Mouse (Mus musculus): ENCODE data around the gene Kntc1. TPM values are rescaled to one million over a fixed set of nuclear protein-coding genes. Genes with fewer than 3 reads are reported as not detected.
"Not testable (repeated sequence)": the region's sequence is repeated elsewhere in the genome, so short reads cannot be mapped to it uniquely, and the experiment has no call there.

The Kntc1 gene
- polyA plus RNA-seq, 1 experiment from 2014 or later: 16.4 TPM

- H3K4me2 ChIP-seq (ENCODE audit: low read depth, low read length): no peak overlapping the region
- no peak overlapping the region for H3K4me3 ChIP-seq (ENCODE audit: low read length)
- WGBS: 93% methylated on average over 2 of the region's 2 CpGs
- no peaks in the 10 kb centered on the region for H3K27me3 ChIP-seq (ENCODE audit: control insufficient read depth, insufficient read depth, low read length)
- no peaks in the 10 kb centered on the region for H3K9me3 ChIP-seq (replicated peaks; ENCODE audit: control insufficient read depth, low read length)
- no peak overlapping the region for H3K9ac ChIP-seq (ENCODE audit: low read length)
- H3K27ac ChIP-seq (ENCODE audit: low read length): no peak overlapping the region
- no peak for ATAC-seq (replicated peaks; ENCODE audit: extremely low read depth, insufficient read depth, low FRiP score)
- peaks cover 54% of the 10 kb centered on the region for H3K36me3 ChIP-seq (ENCODE audit: control insufficient read depth, insufficient read depth)
- no peaks in the 10 kb centered on the region for H3K4me1 ChIP-seq (ENCODE audit: control insufficient read depth, insufficient read depth, low read length)
Measured at GRCm38 (mm10) chr5:123730981-123731380, 18.5 kb upstream of the Kntc1 start.

GRCm38 (mm10) chr5:123744358-123744757, 5.2 kb upstream of the Kntc1 start:
- H3K4me1 ChIP-seq (ENCODE audit: control insufficient read depth, insufficient read depth, low read length): peaks cover 24% of the 10 kb centered on the region

DNA sequence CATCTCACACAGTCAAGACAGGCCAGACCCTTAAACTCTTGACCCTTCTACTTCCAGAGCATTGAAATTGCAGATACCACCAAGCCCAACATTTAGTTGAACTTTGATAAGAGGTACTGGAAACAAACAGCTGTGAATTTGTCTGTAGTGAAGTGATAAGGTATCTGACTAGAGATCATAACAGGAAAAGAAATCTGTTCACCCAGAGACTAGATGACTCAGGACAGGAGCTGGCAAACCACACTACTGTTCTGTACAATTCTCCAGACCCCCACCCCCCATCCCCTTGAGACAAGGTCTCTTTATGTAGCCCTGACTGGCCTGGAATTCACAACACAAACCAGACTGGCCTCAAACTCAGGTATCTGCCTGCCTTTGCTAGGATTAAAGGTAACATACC, 3.3 kb upstream of the Kntc1 start:
- no peak for ATAC-seq (replicated peaks; ENCODE audit: extremely low read depth, insufficient read depth, low FRiP score)
- Histone ChIP-seq H3K27ac (ENCODE audit: low read length) (no peak overlapping the region), H3K9ac (ENCODE audit: low read length) (peak overlapping the region; percentile 46; the same call in 1 of the 2 replicates), H3K9me3 (replicated peaks; ENCODE audit: control insufficient read depth, low read length) (no peaks in the 10 kb centered on the region), H3K4me3 (ENCODE audit: low read length) (peak overlapping the region; percentile 12), H3K27me3 (ENCODE audit: control insufficient read depth, insufficient read depth, low read length) (no peaks in the 10 kb centered on the region), H3K36me3 (ENCODE audit: control insufficient read depth, insufficient read depth) (peaks cover 23% of the 10 kb centered on the region), H3K4me2 (ENCODE audit: low read depth, low read length) (peak overlapping the region; percentile 93), H3K4me1 (ENCODE audit: control insufficient read depth, insufficient read depth, low read length) (peaks cover 34% of the 10 kb centered on the region)

More at GRCm38 (mm10) chr5:123744358-123744757, 5.2 kb upstream of the Kntc1 start:
- no peak for ATAC-seq (replicated peaks; ENCODE audit: extremely low read depth, insufficient read depth, low FRiP score)
- no peaks in the 10 kb centered on the region for H3K9me3 ChIP-seq (replicated peaks; ENCODE audit: control insufficient read depth, low read length)
- WGBS: 85% methylated on average over 2 of the region's 2 CpGs
- no peak overlapping the region; the same call in 1 of the 2 replicates for H3K9ac ChIP-seq (ENCODE audit: low read length)
- no peak overlapping the region for H3K4me2 ChIP-seq (ENCODE audit: low read depth, low read length)
- H3K27me3 ChIP-seq (ENCODE audit: control insufficient read depth, insufficient read depth, low read length): no peaks in the 10 kb centered on the region
- no peak overlapping the region for H3K4me3 ChIP-seq (ENCODE audit: low read length)
- no peak overlapping the region for H3K27ac ChIP-seq (ENCODE audit: low read length)
- peaks cover 31% of the 10 kb centered on the region for H3K36me3 ChIP-seq (ENCODE audit: control insufficient read depth, insufficient read depth)

GRCm38 (mm10) chr5:123747604-123748003, 1.9 kb upstream of the Kntc1 start:
- H3K4me1 ChIP-seq (ENCODE audit: control insufficient read depth, insufficient read depth, low read length): peaks cover 34% of the 10 kb centered on the region
- no peaks in the 10 kb centered on the region for H3K9me3 ChIP-seq (replicated peaks; ENCODE audit: control insufficient read depth, low read length)
- H3K27me3 ChIP-seq (ENCODE audit: control insufficient read depth, insufficient read depth, low read length): no peaks in the 10 kb centered on the region
- H3K4me2 ChIP-seq (ENCODE audit: low read depth, low read length): peak overlapping the region; percentile 93
- WGBS: 18% methylated on average over 7 of the region's 7 CpGs
- no peak for ATAC-seq (replicated peaks; ENCODE audit: extremely low read depth, insufficient read depth, low FRiP score)
- H3K36me3 ChIP-seq (ENCODE audit: control insufficient read depth, insufficient read depth): peaks cover 20% of the 10 kb centered on the region
- H3K9ac ChIP-seq (ENCODE audit: low read length): peak overlapping the region; percentile 83
- H3K27ac ChIP-seq (ENCODE audit: low read length): no peak overlapping the region
- peak overlapping the region; percentile 62 for H3K4me3 ChIP-seq (ENCODE audit: low read length)

GRCm38 (mm10) chr5:123748339-123749064, 1.0 kb upstream of the Kntc1 start:
- H3K9ac ChIP-seq (ENCODE audit: low read length): peak overlapping the region; percentile 83
- H3K27ac ChIP-seq (ENCODE audit: low read length): peak overlapping the region; percentile 97
- peak overlapping the region; percentile 93 for H3K4me2 ChIP-seq (ENCODE audit: low read depth, low read length)
- H3K27me3 ChIP-seq (ENCODE audit: control insufficient read depth, insufficient read depth, low read length): no peaks in the 10 kb centered on the region
- H3K9me3 ChIP-seq (replicated peaks; ENCODE audit: control insufficient read depth, low read length): no peaks in the 10 kb centered on the region
- H3K4me3 ChIP-seq (ENCODE audit: low read length): peak overlapping the region; percentile 62
- peaks cover 34% of the 10 kb centered on the region for H3K4me1 ChIP-seq (ENCODE audit: control insufficient read depth, insufficient read depth, low read length)
- ATAC-seq (replicated peaks; ENCODE audit: extremely low read depth, insufficient read depth, low FRiP score): 0 out of 2 replicates have a peak, but pooled peaks have one; percentile 2
- under 1% methylated on average over 18 of the region's 18 CpGs for WGBS
- H3K36me3 ChIP-seq (ENCODE audit: control insufficient read depth, insufficient read depth): peaks cover 13% of the 10 kb centered on the region

- no peaks in the 10 kb centered on the region for H3K27me3 ChIP-seq (ENCODE audit: control insufficient read depth, insufficient read depth, low read length)
- H3K4me1 ChIP-seq (ENCODE audit: control insufficient read depth, insufficient read depth, low read length): no peaks in the 10 kb centered on the region
- H3K9me3 ChIP-seq (replicated peaks; ENCODE audit: control insufficient read depth, low read length): no peaks in the 10 kb centered on the region
- H3K27ac ChIP-seq (ENCODE audit: low read length): no peak overlapping the region
- H3K4me2 ChIP-seq (ENCODE audit: low read depth, low read length): no peak overlapping the region
- 86% methylated on average over 11 of the region's 11 CpGs for WGBS
- peaks cover 9% of the 10 kb centered on the region; the same call in 1 of the 2 replicates for H3K36me3 ChIP-seq (ENCODE audit: control insufficient read depth, insufficient read depth)
- no peak overlapping the region for H3K9ac ChIP-seq (ENCODE audit: low read length)
- no peak overlapping the region for H3K4me3 ChIP-seq (ENCODE audit: low read length)
- no peak for ATAC-seq (replicated peaks; ENCODE audit: extremely low read depth, insufficient read depth, low FRiP score)
Measured at GRCm38 (mm10) chr5:123765506-123765905, 16.0 kb downstream of the Kntc1 start.

GRCm38 (mm10) chr5:123766455-123766854, 16.9 kb downstream of the Kntc1 start:
- H3K4me1 ChIP-seq (ENCODE audit: control insufficient read depth, insufficient read depth, low read length); H3K36me3 ChIP-seq (ENCODE audit: control insufficient read depth, insufficient read depth); H3K9me3 ChIP-seq (replicated peaks; ENCODE audit: control insufficient read depth, low read length); H3K9ac ChIP-seq (ENCODE audit: low read length); ATAC-seq (replicated peaks; ENCODE audit: extremely low read depth, insufficient read depth, low FRiP score); H3K4me2 ChIP-seq (ENCODE audit: low read depth, low read length); H3K27me3 ChIP-seq (ENCODE audit: control insufficient read depth, insufficient read depth, low read length); H3K4me3 ChIP-seq (ENCODE audit: low read length); H3K27ac ChIP-seq (ENCODE audit: low read length): not testable (repeated sequence)
- WGBS: 91% methylated on average over 11 of the region's 11 CpGs

GRCm38 (mm10) chr5:123773441-123773840, 23.9 kb downstream of the Kntc1 start:
- no peaks in the 10 kb centered on the region for H3K9me3 ChIP-seq (replicated peaks; ENCODE audit: control insufficient read depth, low read length)
- no peak for ATAC-seq (replicated peaks; ENCODE audit: extremely low read depth, insufficient read depth, low FRiP score)
- 90% methylated on average over 9 of the region's 9 CpGs for WGBS
- no peaks in the 10 kb centered on the region for H3K27me3 ChIP-seq (ENCODE audit: control insufficient read depth, insufficient read depth, low read length)
- no peak overlapping the region for H3K4me2 ChIP-seq (ENCODE audit: low read depth, low read length)
- H3K36me3 ChIP-seq (ENCODE audit: control insufficient read depth, insufficient read depth): peaks cover 22% of the 10 kb centered on the region
- no peak overlapping the region for H3K9ac ChIP-seq (ENCODE audit: low read length)
- H3K4me3 ChIP-seq (ENCODE audit: low read length): no peak overlapping the region
- H3K4me1 ChIP-seq (ENCODE audit: control insufficient read depth, insufficient read depth, low read length): no peaks in the 10 kb centered on the region
- no peak overlapping the region for H3K27ac ChIP-seq (ENCODE audit: low read length)

DNA sequence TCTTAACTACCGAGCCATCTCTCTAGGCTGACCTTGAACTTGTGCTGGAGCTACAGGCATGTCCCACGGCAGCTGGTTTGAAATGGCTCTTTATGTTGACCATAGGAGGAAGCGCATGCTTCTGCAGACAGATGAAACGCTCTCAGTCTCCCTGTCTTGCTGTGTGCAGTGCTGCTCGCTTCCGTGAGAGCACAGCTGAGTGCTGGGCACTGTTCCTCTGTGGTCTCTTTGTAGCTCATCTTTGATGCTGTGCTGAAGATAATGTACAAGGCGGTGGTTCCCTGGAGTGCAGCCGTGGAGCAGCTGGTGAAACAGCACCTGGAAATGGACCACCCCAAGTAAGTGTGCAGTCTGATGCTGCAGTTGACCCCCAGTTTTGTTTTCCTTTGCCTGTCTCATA, 31.2 kb downstream of the Kntc1 start:
- Histone ChIP-seq H3K4me1 (ENCODE audit: control insufficient read depth, insufficient read depth, low read length) (no peaks in the 10 kb centered on the region), H3K27me3 (ENCODE audit: control insufficient read depth, insufficient read depth, low read length) (no peaks in the 10 kb centered on the region), H3K4me2 (ENCODE audit: low read depth, low read length) (no peak overlapping the region), H3K36me3 (ENCODE audit: control insufficient read depth, insufficient read depth) (peaks cover 23% of the 10 kb centered on the region), H3K9me3 (replicated peaks; ENCODE audit: control insufficient read depth, low read length) (no peaks in the 10 kb centered on the region), H3K27ac (ENCODE audit: low read length) (no peak overlapping the region), H3K4me3 (ENCODE audit: low read length) (no peak overlapping the region), H3K9ac (ENCODE audit: low read length) (no peak overlapping the region)
- no peak for ATAC-seq (replicated peaks; ENCODE audit: extremely low read depth, insufficient read depth, low FRiP score)
- WGBS: 82% methylated on average over 8 of the region's 8 CpGs
